Mouse (Mus musculus): ENCODE data around the gene Armc10.

DNA sequence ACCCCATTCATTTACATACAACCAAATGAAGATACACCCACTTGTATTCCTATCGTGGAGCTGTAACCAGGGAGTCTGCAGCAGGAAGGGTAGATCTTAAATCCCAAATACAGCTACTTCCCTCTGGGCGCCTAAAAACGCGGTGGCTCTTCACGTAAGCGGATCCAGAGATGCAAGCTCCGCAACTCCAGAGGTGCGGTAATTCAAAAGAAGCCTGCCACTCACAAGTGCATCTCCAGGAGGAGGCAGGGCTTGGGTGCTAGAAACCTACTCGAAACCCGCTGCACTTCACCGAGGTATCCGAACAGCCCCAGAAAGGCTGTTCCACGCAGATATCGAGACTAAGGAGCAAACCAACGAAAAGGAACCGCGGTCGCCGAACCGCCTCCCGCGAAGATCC is 55.3 kb downstream of the Armc10 start:
- TF ChIP-seq CTCF (IDR thresholded peaks at IDR 0.05; ENCODE audit: borderline replicate concordance, extremely low read depth, insufficient read depth, insufficient read length) (no peak), POLR2A (IDR thresholded peaks at IDR 0.05; ENCODE audit: borderline replicate concordance, extremely low read depth, insufficient read depth, insufficient read length, poor library complexity, severe bottlenecking) (no peak)
